Mouse (Mus musculus) adrenal gland, postnatal 10 days (tissue): ENCODE measurements around the gene Usp2. TPM values are rescaled to one million over a fixed set of nuclear protein-coding genes. Genes with fewer than 3 reads are reported as not detected.

Source experiments
- DNase-seq: peaks from one replicate; pipeline ENCODE4 v3.0.0; 2021; ENCODE audit warnings: mixed read lengths
- total RNA-seq, 2 experiments: library from RNA; stranded (reverse); gene quantifications; 2 replicates each; pipeline ENCODE4 v1.2.3; 2021

Usp2 gene
- total RNA-seq, 2 experiments from 2014 or later = 36.4 to 52.2 TPM

DNA sequence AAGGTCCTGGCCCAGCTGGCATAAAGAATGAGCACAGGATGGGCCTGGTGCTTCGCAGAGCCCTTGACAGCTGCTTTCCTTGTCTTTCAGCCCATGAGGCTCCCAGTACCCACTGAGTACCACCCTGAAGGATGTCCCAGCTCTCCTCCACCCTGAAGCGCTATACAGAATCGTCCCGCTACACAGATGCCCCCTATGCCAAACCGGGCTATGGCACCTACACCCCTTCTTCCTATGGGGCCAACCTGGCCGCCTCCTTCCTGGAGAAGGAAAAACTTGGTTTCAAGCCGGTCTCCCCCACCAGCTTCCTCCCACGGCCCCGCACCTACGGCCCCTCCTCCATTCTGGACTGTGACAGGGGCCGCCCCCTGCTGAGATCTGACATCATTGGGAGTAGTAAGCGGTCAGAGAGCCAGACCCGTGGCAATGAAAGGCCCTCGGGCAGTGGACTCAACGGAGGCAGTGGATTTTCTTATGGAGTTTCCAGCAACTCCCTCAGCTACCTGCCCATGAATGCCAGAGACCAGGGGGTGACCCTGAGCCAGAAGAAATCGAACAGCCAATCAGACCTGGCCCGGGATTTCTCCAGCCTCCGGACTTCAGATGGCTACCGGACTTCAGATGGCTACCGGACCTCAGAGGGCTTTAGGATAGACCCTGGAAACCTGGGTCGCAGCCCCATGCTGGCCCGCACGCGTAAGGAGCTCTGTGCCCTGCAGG is 8.6 kb downstream of the Usp2 start:
- no peak for DNase-seq

DNA sequence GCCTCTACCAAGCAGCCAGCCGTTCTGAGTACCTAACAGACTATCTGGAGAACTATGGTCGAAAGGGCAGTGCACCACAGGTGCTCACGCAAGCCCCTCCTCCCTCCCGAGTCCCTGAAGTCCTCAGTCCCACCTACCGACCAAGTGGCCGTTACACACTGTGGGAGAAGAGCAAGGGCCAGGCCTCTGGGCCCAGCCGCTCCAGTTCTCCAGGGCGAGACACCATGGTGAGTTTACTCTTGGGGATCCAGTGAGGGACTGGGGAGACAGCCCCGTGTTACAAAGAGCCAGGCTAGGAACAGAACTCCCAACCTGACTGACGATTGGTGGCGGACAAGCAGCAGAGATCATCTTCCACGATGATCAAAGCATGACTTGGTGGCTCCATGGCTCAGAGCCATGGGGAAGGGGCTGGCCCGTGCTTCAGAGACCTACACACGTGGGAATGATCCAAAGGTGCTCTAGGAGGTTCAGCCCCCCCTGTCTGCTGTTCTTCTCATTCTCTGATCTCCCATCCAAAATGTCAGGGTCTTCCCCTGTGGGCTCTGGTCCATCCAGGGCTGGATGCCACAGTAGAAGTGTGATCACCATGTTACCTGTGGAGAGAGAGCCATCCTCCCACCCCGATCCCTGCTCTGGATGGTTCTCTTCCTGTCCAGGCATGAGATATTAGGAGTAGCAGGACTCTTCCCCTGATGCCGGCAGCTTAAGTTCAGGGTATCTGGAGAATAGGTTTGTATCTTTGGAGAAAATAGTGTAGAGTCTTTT is 9.4 kb downstream of the Usp2 start:
- no peak for DNase-seq

DNA sequence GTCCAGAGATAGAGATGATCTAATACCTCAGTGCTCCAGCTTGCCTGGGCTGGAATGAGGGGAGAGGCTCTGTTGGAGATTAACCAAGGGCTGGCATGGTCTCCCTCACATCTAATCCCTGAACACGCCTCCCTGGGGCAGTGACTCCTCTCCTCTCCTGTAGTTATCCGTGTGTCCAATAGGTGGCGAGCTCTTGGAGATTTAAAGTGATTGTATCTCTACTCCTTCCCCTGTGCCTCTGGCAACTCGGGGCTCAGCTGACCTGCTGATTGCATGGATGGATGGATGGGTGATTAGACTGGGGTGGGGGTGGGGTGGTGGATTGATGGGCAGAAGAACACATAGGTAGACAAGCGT is 9.9 kb downstream of the Usp2 start:
- peak; percentile 69 for DNase-seq

DNA sequence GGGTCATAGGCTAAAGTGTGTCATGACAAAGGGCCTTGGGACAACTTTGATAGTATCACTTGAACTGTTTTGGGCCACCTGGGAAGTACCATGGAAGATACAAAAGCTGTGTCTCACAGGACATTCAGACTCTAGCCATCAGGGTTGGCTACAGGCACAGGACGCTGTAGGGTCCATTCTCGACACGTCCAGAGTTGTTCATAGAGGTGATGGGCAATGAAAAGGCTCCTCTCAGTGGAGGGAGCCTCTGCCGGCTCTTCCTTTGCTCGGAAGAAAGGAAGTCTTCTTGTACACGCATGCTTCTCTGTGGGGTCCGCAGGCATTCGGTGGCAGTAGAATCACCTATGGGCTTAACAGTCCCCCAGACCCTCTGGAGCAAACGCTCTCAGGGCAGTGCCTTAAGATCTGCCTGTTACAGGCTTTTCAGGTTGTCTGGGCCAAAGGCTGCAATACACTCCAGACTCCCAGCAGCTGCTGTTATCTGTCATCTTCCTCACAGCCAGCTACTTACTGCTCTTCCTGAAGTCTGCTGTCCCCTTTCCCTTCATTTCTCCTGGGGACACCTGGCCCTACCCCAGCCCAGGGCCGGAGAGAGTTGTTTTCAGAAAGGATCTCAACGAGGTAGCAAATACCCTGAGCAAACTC is 10.6 kb downstream of the Usp2 start:
- no peak for DNase-seq

GRCm38 (mm10) chr9:44078136-44078797 is 11.4 kb downstream of the Usp2 start:
- DNase-seq = no peak

- peak; percentile 90 for DNase-seq
Observed at GRCm38 (mm10) chr9:44078955-44079756, 12.3 kb downstream of the Usp2 start.

GRCm38 (mm10) chr9:44079997-44080780 is 13.4 kb downstream of the Usp2 start:
- peak; percentile 2 for DNase-seq

GRCm38 (mm10) chr9:44080953-44081352 is 14.1 kb downstream of the Usp2 start:
- DNase-seq = no peak

- no peak for DNase-seq
Observed at GRCm38 (mm10) chr9:44081581-44081980, 14.8 kb downstream of the Usp2 start.

DNA sequence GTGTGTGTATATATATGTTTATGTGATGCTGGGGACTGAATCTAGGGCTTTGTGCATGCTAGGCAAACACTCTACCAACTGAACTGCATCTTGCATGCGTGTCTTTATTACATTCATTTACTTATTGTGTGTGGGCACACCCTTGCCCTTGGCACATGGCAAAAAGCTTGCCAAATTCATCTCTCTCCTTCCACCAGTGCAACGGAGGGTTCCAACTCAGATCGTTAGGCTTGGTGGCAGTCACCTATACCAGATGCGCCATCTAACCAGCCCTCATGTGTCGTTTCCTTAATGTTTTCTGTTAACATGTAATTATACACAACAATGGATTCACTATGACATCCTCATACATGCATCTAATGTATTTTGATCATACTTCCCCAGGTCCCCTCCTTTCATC is 15.4 kb downstream of the Usp2 start:
- no peak for DNase-seq

DNA sequence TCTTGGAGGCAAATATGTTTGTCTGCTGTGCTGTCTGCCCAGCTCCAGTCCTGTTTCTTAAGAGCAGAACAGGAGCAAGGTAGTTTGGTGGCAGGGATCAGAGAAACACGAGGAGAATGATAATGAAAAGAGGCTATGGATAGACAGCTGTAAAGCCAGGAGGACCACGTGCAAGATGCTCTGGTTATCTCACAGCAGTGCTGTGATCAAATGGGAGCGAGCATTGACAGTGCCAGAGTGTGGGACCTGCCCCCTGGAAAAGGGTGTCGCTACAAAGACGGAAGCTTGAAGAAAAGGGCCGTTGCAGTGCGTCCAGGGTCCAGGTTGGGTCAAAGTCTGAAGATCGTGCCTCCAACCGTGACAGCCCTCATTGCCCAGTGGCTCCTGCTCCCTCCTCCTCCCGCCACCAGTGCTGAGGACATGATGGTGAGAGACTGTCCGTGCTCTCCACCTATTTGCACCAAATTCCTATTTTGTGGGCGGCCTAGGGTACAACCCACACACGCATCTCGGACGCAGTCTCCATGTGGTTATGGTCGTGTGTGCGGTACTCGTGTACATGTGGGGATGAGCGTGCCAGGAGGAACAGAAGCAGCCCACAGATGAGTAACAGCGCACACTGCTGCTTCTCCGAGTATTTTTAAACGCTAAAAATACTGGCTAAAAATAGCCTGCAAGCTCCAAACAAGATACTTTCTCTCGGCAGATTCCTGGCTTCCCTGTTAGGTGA is 16.7 kb downstream of the Usp2 start:
- no peak for DNase-seq

GRCm38 (mm10) chr9:44084236-44084635 is 17.4 kb downstream of the Usp2 start:
- no peak for DNase-seq

DNA sequence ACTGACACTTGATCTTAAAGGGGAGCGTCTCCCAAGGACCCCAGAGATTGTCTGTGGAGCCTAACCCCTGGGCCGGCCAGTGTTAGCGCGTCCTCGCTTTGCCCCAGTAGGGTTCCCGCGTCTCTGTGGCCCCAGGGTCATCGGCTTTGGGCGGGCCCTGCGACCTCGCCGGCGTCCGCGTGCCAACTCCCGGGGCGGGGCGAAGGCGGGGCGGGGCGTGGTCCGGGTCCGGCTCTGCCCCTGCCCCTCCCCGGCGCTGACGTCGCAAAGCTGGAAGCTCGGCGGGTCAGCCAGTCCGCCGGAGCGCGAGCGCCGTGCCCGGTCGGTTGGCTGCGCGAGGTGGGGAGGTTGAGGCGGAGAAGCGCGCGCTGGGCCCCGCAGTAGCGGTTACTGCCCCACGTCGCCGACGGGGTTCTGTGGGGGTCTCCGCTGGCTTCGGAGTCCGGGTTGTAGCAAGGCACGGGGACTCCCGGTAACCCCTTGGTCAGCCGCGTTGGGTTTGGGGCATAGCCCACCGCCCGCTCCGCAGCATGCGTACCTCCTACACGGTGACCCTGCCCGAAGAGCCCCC is 17.9 kb downstream of the Usp2 start:
- DNase-seq = peak; percentile 100

DNA sequence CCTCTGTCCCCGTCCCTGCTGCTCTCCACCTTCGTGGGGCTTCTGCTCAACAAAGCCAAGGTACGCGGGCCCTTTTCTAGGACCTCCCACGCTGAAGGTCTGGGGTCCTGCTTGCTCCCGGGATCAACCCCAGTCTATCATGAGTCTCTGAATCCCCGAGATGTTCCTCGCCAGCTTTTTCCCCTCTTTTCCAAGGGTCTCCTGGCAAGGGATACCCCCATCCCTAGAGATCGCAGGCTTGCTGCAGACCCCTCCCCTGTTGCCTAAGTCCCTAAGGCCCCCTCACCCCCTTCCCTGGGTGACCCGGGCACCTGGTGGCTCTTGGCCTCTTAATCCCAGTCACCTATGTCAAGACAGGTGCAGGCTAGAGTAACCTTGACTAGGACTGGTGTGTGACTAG is 18.5 kb downstream of the Usp2 start:
- no peak for DNase-seq

DNA sequence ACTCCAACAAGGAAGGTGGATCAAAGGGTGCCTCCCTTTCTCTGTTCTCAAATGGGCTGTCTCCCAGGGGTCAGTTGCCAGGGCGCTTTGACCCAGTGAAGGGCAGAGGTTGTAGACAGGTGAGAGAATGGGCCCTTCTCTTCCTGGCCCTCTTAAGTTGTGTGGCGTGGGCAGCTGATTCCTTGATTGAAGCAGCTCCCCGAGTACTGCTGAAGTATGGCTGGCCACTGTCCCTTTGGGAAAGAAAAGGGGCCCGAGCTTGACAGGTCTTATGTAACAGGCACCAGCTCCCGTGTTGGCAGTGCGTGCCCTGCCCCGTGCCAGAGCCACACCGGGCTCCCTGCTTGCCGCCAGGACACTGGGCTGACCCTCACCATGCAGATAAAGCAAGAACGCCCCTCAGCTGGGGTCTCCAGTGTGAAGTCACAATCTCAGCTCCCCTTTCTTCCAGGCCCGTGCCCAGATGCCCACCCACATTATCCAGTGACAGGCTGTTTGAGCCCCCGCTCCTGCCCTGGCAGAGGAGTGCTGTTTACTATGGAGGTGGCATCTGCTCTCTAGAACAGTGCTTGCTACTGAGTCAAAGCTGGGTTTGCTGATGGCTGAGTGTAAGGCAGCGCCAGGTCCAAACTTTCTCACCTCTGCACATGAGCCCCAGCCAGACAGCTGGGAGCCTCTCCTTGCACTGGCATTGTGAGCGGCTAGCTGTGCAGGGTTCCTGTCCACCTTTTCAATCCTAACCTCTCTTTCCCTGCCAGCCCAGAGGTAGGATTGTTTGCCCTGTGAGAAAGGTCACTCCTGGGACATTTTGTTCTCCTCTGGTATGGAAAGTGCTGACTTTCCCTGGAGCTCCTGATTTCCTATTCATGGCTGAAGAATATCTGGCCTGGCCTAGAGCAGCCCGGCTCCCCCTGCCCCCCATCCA is 19.2 kb downstream of the Usp2 start:
- peak; percentile 79 for DNase-seq

GRCm38 (mm10) chr9:44086960-44087359 is 20.1 kb downstream of the Usp2 start:
- no peak for DNase-seq

DNA sequence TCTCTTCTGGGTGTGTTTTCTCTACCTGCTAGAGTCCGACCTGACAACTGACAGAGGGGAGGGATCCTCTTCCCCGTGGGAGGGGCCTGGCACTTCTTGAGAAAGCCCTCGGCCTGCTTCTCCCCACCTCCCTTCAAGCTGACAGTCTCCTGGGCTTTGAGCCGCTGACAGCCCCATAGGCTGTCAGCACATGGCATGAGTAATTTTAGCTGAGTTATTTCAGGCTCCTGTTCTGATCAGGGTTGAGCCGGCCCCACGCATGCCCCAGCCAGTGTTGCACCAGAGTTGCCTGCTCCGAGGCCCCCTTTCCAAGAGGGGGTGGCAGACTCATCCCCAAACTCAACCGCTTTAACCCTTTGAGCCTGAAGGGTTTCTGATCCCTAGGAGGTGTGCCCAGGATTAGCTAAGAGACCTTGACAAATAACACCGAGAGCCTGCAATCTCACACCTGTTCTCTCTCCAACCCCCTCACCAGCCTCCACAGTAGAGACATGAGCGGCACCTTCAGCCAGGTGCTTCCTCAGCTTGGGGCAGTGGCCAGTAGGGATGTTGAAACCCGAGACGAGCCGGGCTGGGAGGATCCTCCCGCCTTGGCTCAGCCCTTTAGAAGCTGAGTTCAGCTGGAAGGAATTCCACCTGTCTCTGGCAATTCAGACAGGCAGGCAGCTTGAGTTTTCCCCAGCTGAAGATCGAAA is 21.1 kb downstream of the Usp2 start:
- DNase-seq = peak; percentile 57
